Mouse (Mus musculus): ENCODE data around the gene Tbc1d30. TPM values are rescaled to one million over a fixed set of nuclear protein-coding genes. Genes with fewer than 3 reads are reported as not detected.

The Tbc1d30 gene
- polyA plus RNA-seq, 1 experiment from 2014 or later, result 5.3 TPM

- Histone ChIP-seq H3K4me3 (ENCODE audit: low read depth, low read length) (no peak overlapping the region), H3K4me1 (ENCODE audit: control insufficient read depth, insufficient read depth, low read length) (no peaks in the 10 kb centered on the region), H3K27ac (ENCODE audit: low read depth, low read length) (no peak overlapping the region), H3K9ac (ENCODE audit: low read length) (no peak overlapping the region), H3K4me2 (ENCODE audit: low read depth) (no peak overlapping the region), H3K27me3 (ENCODE audit: control insufficient read depth, insufficient read depth, low read length) (no peaks in the 10 kb centered on the region), H3K36me3 (ENCODE audit: control insufficient read depth, insufficient read depth, low read length) (no peaks in the 10 kb centered on the region), H3K9me3 (ENCODE audit: control insufficient read depth, low read length) (no peaks in the 10 kb centered on the region)
- 84% methylated on average over 11 of the region's 11 CpGs for WGBS
- ATAC-seq (ENCODE audit: insufficient read depth, low FRiP score, low TSS enrichment) (no peak), DNase-seq (ENCODE audit: low spot score) (no peak)
These were observed 70.1 kb downstream of the Tbc1d30 start for GRCm38 (mm10) chr10:121280943-121281342.

- H3K27me3 ChIP-seq (ENCODE audit: control insufficient read depth, insufficient read depth, low read length), result no peaks in the 10 kb centered on the region
- no peaks in the 10 kb centered on the region for H3K4me1 ChIP-seq (ENCODE audit: control insufficient read depth, insufficient read depth, low read length)
- no peak overlapping the region for H3K4me3 ChIP-seq (ENCODE audit: low read depth, low read length)
- H3K9me3 ChIP-seq (ENCODE audit: control insufficient read depth, low read length), result no peaks in the 10 kb centered on the region
- DNase-seq (ENCODE audit: low spot score), result no peak
- WGBS, result 74% methylated on average over 2 of the region's 2 CpGs
- no peak overlapping the region for H3K9ac ChIP-seq (ENCODE audit: low read length)
- no peaks in the 10 kb centered on the region for H3K36me3 ChIP-seq (ENCODE audit: control insufficient read depth, insufficient read depth, low read length)
- H3K4me2 ChIP-seq (ENCODE audit: low read depth), result no peak overlapping the region
- H3K27ac ChIP-seq (ENCODE audit: low read depth, low read length), result no peak overlapping the region
- no peak for ATAC-seq (ENCODE audit: insufficient read depth, low FRiP score, low TSS enrichment)
These were observed 74.0 kb downstream of the Tbc1d30 start for GRCm38 (mm10) chr10:121277022-121277471.

- Histone ChIP-seq H3K36me3 (ENCODE audit: control insufficient read depth, insufficient read depth, low read length) (no peaks in the 10 kb centered on the region), H3K4me1 (ENCODE audit: control insufficient read depth, insufficient read depth, low read length) (no peaks in the 10 kb centered on the region), H3K4me2 (ENCODE audit: low read depth) (no peak overlapping the region), H3K27me3 (ENCODE audit: control insufficient read depth, insufficient read depth, low read length) (no peaks in the 10 kb centered on the region), H3K27ac (ENCODE audit: low read depth, low read length) (no peak overlapping the region), H3K4me3 (ENCODE audit: low read depth, low read length) (no peak overlapping the region), H3K9ac (ENCODE audit: low read length) (no peak overlapping the region), H3K9me3 (ENCODE audit: control insufficient read depth, low read length) (no peaks in the 10 kb centered on the region)
- ATAC-seq (ENCODE audit: insufficient read depth, low FRiP score, low TSS enrichment) (no peak), DNase-seq (ENCODE audit: low spot score) (no peak)
- 83% methylated on average over 1 of the region's 1 CpGs for WGBS
These were observed 76.1 kb downstream of the Tbc1d30 start for GRCm38 (mm10) chr10:121274964-121275363.

GRCm38 (mm10) chr10:121271002-121271401 is 80.1 kb downstream of the Tbc1d30 start:
- Histone ChIP-seq H3K4me2 (ENCODE audit: low read depth) (no peak overlapping the region), H3K9ac (ENCODE audit: low read length) (no peak overlapping the region), H3K4me1 (ENCODE audit: control insufficient read depth, insufficient read depth, low read length) (no peaks in the 10 kb centered on the region), H3K27ac (ENCODE audit: low read depth, low read length) (no peak overlapping the region), H3K9me3 (ENCODE audit: control insufficient read depth, low read length) (no peaks in the 10 kb centered on the region), H3K27me3 (ENCODE audit: control insufficient read depth, insufficient read depth, low read length) (no peaks in the 10 kb centered on the region), H3K4me3 (ENCODE audit: low read depth, low read length) (no peak overlapping the region), H3K36me3 (ENCODE audit: control insufficient read depth, insufficient read depth, low read length) (0 out of 2 replicates have a peak, but pooled peaks cover 2% of the 10 kb centered on the region)
- DNase-seq (ENCODE audit: low spot score) (no peak), ATAC-seq (ENCODE audit: insufficient read depth, low FRiP score, low TSS enrichment) (no peak)
- WGBS, result 84% methylated on average over 8 of the region's 8 CpGs

GRCm38 (mm10) chr10:121268771-121269170 is 82.3 kb downstream of the Tbc1d30 start:
- H3K27me3 ChIP-seq (ENCODE audit: control insufficient read depth, insufficient read depth, low read length), result no peaks in the 10 kb centered on the region
- no peak overlapping the region for H3K4me3 ChIP-seq (ENCODE audit: low read depth, low read length)
- no peak for DNase-seq (ENCODE audit: low spot score)
- 90% methylated on average over 8 of the region's 8 CpGs for WGBS
- no peaks in the 10 kb centered on the region for H3K9me3 ChIP-seq (ENCODE audit: control insufficient read depth, low read length)
- H3K4me2 ChIP-seq (ENCODE audit: low read depth), result no peak overlapping the region
- H3K27ac ChIP-seq (ENCODE audit: low read depth, low read length), result no peak overlapping the region
- no peaks in the 10 kb centered on the region for H3K4me1 ChIP-seq (ENCODE audit: control insufficient read depth, insufficient read depth, low read length)
- ATAC-seq (ENCODE audit: insufficient read depth, low FRiP score, low TSS enrichment), result no peak
- no peak overlapping the region for H3K9ac ChIP-seq (ENCODE audit: low read length)
- 0 out of 2 replicates have a peak, but pooled peaks cover 2% of the 10 kb centered on the region for H3K36me3 ChIP-seq (ENCODE audit: control insufficient read depth, insufficient read depth, low read length)

GRCm38 (mm10) chr10:121264204-121264575 is 86.9 kb downstream of the Tbc1d30 start:
- H3K27ac ChIP-seq (ENCODE audit: low read depth, low read length), result no peak overlapping the region
- no peak for DNase-seq (ENCODE audit: low spot score)
- no peaks in the 10 kb centered on the region for H3K4me1 ChIP-seq (ENCODE audit: control insufficient read depth, insufficient read depth, low read length)
- 0 out of 2 replicates have a peak, but pooled peaks cover 2% of the 10 kb centered on the region for H3K36me3 ChIP-seq (ENCODE audit: control insufficient read depth, insufficient read depth, low read length)
- ATAC-seq (ENCODE audit: insufficient read depth, low FRiP score, low TSS enrichment), result no peak
- H3K9ac ChIP-seq (ENCODE audit: low read length), result no peak overlapping the region
- WGBS, result 82% methylated on average over 7 of the region's 7 CpGs
- no peaks in the 10 kb centered on the region for H3K9me3 ChIP-seq (ENCODE audit: control insufficient read depth, low read length)
- no peak overlapping the region for H3K4me2 ChIP-seq (ENCODE audit: low read depth)
- no peak overlapping the region for H3K4me3 ChIP-seq (ENCODE audit: low read depth, low read length)
- H3K27me3 ChIP-seq (ENCODE audit: control insufficient read depth, insufficient read depth, low read length), result no peaks in the 10 kb centered on the region

- no peak for DNase-seq (ENCODE audit: low spot score)
- Histone ChIP-seq H3K27me3 (ENCODE audit: control insufficient read depth, insufficient read depth, low read length) (no peaks in the 10 kb centered on the region), H3K27ac (ENCODE audit: low read depth, low read length) (no peak overlapping the region), H3K4me2 (ENCODE audit: low read depth) (no peak overlapping the region), H3K9me3 (ENCODE audit: control insufficient read depth, low read length) (no peaks in the 10 kb centered on the region), H3K4me1 (ENCODE audit: control insufficient read depth, insufficient read depth, low read length) (no peaks in the 10 kb centered on the region), H3K36me3 (ENCODE audit: control insufficient read depth, insufficient read depth, low read length) (0 out of 2 replicates have a peak, but pooled peaks cover 2% of the 10 kb centered on the region), H3K4me3 (ENCODE audit: low read depth, low read length) (no peak overlapping the region), H3K9ac (ENCODE audit: low read length) (no peak overlapping the region)
- 85% methylated on average over 21 of the region's 21 CpGs for WGBS
- ATAC-seq (ENCODE audit: insufficient read depth, low FRiP score, low TSS enrichment), result no peak
These were observed 87.4 kb downstream of the Tbc1d30 start for GRCm38 (mm10) chr10:121263520-121264203.

- Histone ChIP-seq H3K36me3 (ENCODE audit: control insufficient read depth, insufficient read depth, low read length) (0 out of 2 replicates have a peak, but pooled peaks cover 2% of the 10 kb centered on the region), H3K9ac (ENCODE audit: low read length) (no peak overlapping the region), H3K4me3 (ENCODE audit: low read depth, low read length) (no peak overlapping the region), H3K27ac (ENCODE audit: low read depth, low read length) (no peak overlapping the region), H3K4me2 (ENCODE audit: low read depth) (no peak overlapping the region), H3K27me3 (ENCODE audit: control insufficient read depth, insufficient read depth, low read length) (no peaks in the 10 kb centered on the region), H3K9me3 (ENCODE audit: control insufficient read depth, low read length) (no peaks in the 10 kb centered on the region), H3K4me1 (ENCODE audit: control insufficient read depth, insufficient read depth, low read length) (no peaks in the 10 kb centered on the region)
- no peak for ATAC-seq (ENCODE audit: insufficient read depth, low FRiP score, low TSS enrichment)
- 93% methylated on average over 8 of the region's 8 CpGs for WGBS
- no peak for DNase-seq (ENCODE audit: low spot score)
These were observed 88.9 kb downstream of the Tbc1d30 start for GRCm38 (mm10) chr10:121262206-121262605.

GRCm38 (mm10) chr10:121261036-121261592 is 90.0 kb downstream of the Tbc1d30 start:
- H3K36me3 ChIP-seq (ENCODE audit: control insufficient read depth, insufficient read depth, low read length), result no peaks in the 10 kb centered on the region
- ATAC-seq (ENCODE audit: insufficient read depth, low FRiP score, low TSS enrichment), result no peak
- no peak overlapping the region for H3K27ac ChIP-seq (ENCODE audit: low read depth, low read length)
- H3K4me1 ChIP-seq (ENCODE audit: control insufficient read depth, insufficient read depth, low read length), result no peaks in the 10 kb centered on the region
- no peak for DNase-seq (ENCODE audit: low spot score)
- H3K27me3 ChIP-seq (ENCODE audit: control insufficient read depth, insufficient read depth, low read length), result no peaks in the 10 kb centered on the region
- 77% methylated on average over 6 of the region's 6 CpGs for WGBS
- no peak overlapping the region for H3K4me2 ChIP-seq (ENCODE audit: low read depth)
- H3K9me3 ChIP-seq (ENCODE audit: control insufficient read depth, low read length), result no peaks in the 10 kb centered on the region
- no peak overlapping the region for H3K4me3 ChIP-seq (ENCODE audit: low read depth, low read length)
- no peak overlapping the region for H3K9ac ChIP-seq (ENCODE audit: low read length)
